Mouse (Mus musculus) heart, embryonic 14.5 days (tissue): ENCODE measurements around the gene Ints3. TPM values are rescaled to one million over a fixed set of nuclear protein-coding genes. Genes with fewer than 3 reads are reported as not detected.
"Not testable (repeated sequence)": the region's sequence is repeated elsewhere in the genome, so short reads cannot be mapped to it uniquely, and the experiment has no call there.

Experiments
- ATAC-seq: fragments of 200-750 bp; cut with Nextera tagmentation; 2 replicates; pipeline ENCODE4 v1.8.0; 2017; ENCODE audit warnings: low read depth, moderate TSS enrichment; ENCODE audit not compliant: insufficient number of reproducible peaks, insufficient read depth, low FRiP score
- H3K27ac ChIP-seq, 2 experiments: fragments of 200-500 bp in 1 of 2; fragments of 300-500 bp in 1 of 2; sonication (generic) in 1 of 2; replicated peaks in 1 of 2; 2 replicates each; pipeline ENCODE4 v1.5.1; 2012 to 2014; ENCODE audit warnings: low read depth in 2 of 2, low read length in 2 of 2, control low read depth in 1 of 2, mild to moderate bottlenecking in 1 of 2, mixed read lengths in 1 of 2; ENCODE audit not compliant: control insufficient read depth in 1 of 2, insufficient read depth in 1 of 2
- H3K27me3 ChIP-seq: fragments of 300-500 bp; sonication (generic); 2 replicates; pipeline ENCODE4 v1.6.1; 2014; ENCODE audit warnings: mild to moderate bottlenecking, low read length, control low read depth; ENCODE audit not compliant: control insufficient read depth, insufficient read depth
- H3K36me3 ChIP-seq: fragments of 300-500 bp; sonication (generic); 2 replicates; pipeline ENCODE4 v1.6.1; 2014; ENCODE audit warnings: mild to moderate bottlenecking, control low read depth, low read length, mixed read lengths; ENCODE audit not compliant: control insufficient read depth, insufficient read depth
- H3K4me1 ChIP-seq, 2 experiments: fragments of 200-500 bp in 1 of 2; fragments of 300-500 bp in 1 of 2; sonication (generic) in 1 of 2; 2 replicates each; pipeline ENCODE4 v1.6.1; 2012 to 2014; ENCODE audit warnings: low read length in 2 of 2, control low read depth in 1 of 2, mixed read lengths in 1 of 2; ENCODE audit not compliant: control insufficient read depth in 2 of 2, insufficient read depth in 2 of 2
- H3K4me2 ChIP-seq: fragments of 300-500 bp; sonication (generic); 2 replicates; pipeline ENCODE4 v1.6.1; 2014; ENCODE audit warnings: mild to moderate bottlenecking, low read length
- H3K4me3 ChIP-seq, 2 experiments: fragments of 200-500 bp in 1 of 2; fragments of 300-500 bp in 1 of 2; sonication (generic) in 1 of 2; 2 replicates each; pipeline ENCODE4 v1.5.1; 2012 to 2014; ENCODE audit warnings: low read length in 2 of 2, mild to moderate bottlenecking in 2 of 2, control low read depth in 1 of 2, low read depth in 1 of 2, moderate library complexity in 1 of 2; ENCODE audit not compliant: control insufficient read depth in 1 of 2, insufficient read depth in 1 of 2
- H3K9ac ChIP-seq: fragments of 300-500 bp; sonication (generic); 2 replicates; pipeline ENCODE4 v1.6.1; 2014; ENCODE audit warnings: mild to moderate bottlenecking, low read length
- H3K9me3 ChIP-seq: fragments of 300-500 bp; sonication (generic); 2 replicates; pipeline ENCODE4 v1.6.1; 2016; ENCODE audit warnings: low read length, control low read depth; ENCODE audit not compliant: control insufficient read depth
- WGBS: fragments of 180-500 bp; shearing (Covaris S2); extraction: QIAGEN DNeasy Blood & Tissue Kit; methylation state at CpG from one replicate; pipeline ENCODE4 v1.1.7; 2014; 5-methylcytosine and 5-hydroxymethylcytosine counted together
- polyA plus RNA-seq: library from polyadenylated mRNA; unstranded; fragments of >200 nt; fragmentation: Nextera tagmentation; extraction: Ambion mirVana; gene quantifications from 2 replicates; pipeline ENCODE4 v1.2.1, GENCODE M21; 2014

Gene Ints3
- polyA plus RNA-seq, 1 experiment from 2014 or later: 22.1 TPM

DNA sequence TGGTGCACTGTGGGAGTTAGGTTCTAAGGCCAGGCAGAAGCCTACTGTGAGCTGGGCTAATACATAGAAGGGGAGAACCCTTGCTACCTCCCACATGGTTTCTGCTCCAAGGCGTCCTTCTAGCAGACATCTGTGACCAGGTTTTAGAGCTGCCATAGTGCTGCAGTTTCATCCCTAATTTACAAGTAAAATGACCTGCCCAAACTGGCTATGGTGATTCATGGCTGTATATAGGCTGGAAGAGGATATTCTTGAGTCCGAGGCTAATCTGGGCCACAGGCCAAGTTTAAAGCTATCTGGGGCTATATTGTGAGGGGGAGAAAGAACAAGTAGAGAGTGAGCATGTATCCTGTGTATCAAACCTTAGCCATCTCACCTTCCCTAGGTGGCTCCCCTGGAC lies 64.4 kb downstream of the Ints3 start:
- 19% methylated on average over 2 of the region's 2 CpGs for WGBS
- Histone ChIP-seq H3K27me3 (no peaks in the 10 kb centered on the region), H3K4me2 (no peak overlapping the region), H3K4me3 (no peak overlapping the region), H3K36me3 (no peaks in the 10 kb centered on the region), H3K4me1 (no peaks in the 10 kb centered on the region), H3K9me3 (no peaks in the 10 kb centered on the region), H3K9ac (no peak overlapping the region), H3K27ac (no peak overlapping the region)
- ATAC-seq: no peak

DNA sequence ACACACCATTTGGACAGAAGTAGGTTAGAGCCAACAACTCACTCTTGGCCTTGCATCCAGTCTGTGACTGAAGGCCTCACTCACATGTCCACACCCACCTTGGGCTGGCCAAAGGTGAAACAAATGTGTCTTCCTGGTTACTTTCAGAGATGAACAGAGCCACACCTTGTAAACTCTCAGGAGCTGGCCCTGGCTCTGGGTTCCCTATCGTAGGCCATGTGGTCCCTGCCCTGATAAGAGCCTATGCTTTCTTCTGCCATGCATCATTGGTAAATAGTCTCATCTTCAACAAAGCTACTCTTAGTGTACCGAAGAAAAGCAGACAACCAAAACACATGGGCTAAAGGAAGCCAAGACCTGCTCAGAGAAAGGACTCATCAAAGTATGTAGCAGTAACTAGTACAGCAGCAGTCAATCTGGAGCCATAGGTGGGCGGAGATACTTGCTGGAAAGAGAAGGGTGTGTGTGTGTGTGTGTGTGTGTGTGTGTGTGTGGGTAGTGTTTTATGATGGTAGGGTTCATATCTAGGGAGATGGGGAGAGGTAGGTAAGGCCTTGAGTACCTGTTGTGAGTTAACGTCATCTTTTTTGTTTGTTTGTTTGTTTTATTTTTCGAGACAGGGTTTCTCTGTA lies 66.3 kb downstream of the Ints3 start:
- H3K27ac ChIP-seq: no peak overlapping the region
- H3K27me3 ChIP-seq: no peaks in the 10 kb centered on the region
- no peaks in the 10 kb centered on the region for H3K4me1 ChIP-seq
- H3K4me3 ChIP-seq: no peak overlapping the region
- peaks cover 3% of the 10 kb centered on the region; the same call in 1 of the 2 replicates for H3K36me3 ChIP-seq
- H3K9ac ChIP-seq: no peak overlapping the region
- ATAC-seq: no peak
- no peak overlapping the region for H3K4me2 ChIP-seq
- H3K9me3 ChIP-seq: no peaks in the 10 kb centered on the region
- WGBS: 82% methylated on average over 5 of the region's 5 CpGs

DNA sequence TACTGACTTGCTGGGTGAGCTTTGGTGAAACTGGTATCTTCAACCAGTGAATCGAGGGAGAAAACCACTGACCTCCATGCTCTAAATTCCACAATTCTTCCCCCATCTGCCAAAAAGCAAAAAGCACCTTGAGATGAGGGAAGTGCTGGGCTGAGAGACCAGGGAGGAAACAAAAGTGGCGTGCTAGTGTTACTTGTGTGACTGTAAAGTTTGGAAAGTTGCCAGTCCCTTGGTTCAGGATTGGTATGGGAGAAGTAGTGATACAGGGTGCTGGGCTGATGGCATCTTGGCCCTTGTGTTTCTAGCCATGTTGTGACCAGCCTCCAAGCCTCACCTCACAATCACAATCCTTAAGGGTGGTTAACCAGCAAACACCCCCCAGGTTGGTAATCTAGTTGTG lies 71.1 kb downstream of the Ints3 start:
- Histone ChIP-seq H3K9me3 (no peaks in the 10 kb centered on the region), H3K9ac (no peak overlapping the region), H3K4me1 (no peaks in the 10 kb centered on the region), H3K4me2 (no peak overlapping the region), H3K27me3 (no peaks in the 10 kb centered on the region), H3K4me3 (no peak overlapping the region), H3K36me3 (peaks cover 44% of the 10 kb centered on the region), H3K27ac (no peak overlapping the region)
- 64% methylated on average over 2 of the region's 2 CpGs for WGBS
- no peak for ATAC-seq

DNA sequence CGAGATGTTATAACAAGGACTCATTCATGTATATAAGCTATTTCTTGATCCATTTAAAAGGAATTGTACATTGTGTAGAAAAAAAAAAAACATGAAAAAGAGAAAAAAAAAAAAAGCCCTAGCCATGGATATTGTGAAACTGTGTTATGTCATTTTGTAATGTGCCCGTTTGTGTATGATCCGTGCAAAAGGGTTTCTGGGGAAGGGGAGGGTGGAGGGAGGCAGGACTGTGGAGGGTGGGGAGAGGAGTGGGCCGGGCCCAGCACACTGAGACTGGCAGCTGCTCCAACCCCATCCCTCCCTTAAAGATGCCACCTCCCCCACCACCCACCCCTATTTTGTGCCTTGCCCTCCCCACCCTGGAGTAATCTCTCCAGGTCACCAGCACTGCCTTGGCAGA lies 71.9 kb downstream of the Ints3 start:
- H3K4me2 ChIP-seq: no peak overlapping the region
- H3K27ac ChIP-seq: no peak overlapping the region
- no peak for ATAC-seq
- no peaks in the 10 kb centered on the region for H3K9me3 ChIP-seq
- H3K36me3 ChIP-seq: peaks cover 53% of the 10 kb centered on the region
- 86% methylated on average over 4 of the region's 4 CpGs for WGBS
- H3K4me1 ChIP-seq: no peaks in the 10 kb centered on the region
- H3K27me3 ChIP-seq: no peaks in the 10 kb centered on the region
- no peak overlapping the region for H3K9ac ChIP-seq
- H3K4me3 ChIP-seq: no peak overlapping the region

DNA sequence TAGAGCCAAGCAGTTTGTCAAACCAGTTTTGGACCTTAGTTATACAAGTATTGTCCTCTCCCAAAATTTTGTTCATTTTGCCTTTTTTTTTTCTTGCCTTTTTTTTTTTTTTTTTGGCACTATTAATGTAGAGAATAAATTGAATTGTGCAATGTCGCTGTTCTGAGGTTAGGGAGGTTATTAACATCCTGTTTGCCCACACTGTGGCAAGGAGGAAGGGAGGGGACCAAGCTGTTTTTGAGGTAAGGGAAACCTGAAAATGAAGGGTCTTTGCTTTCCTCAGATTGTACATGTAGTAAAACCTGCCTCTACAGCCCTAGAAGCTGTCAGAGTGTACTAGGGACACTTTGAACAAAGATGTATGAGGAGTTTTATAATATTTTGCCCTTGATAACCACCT lies 74.2 kb downstream of the Ints3 start:
- peaks cover 75% of the 10 kb centered on the region for H3K36me3 ChIP-seq
- no peak overlapping the region for H3K4me2 ChIP-seq
- no peak overlapping the region for H3K9ac ChIP-seq
- no peak overlapping the region for H3K4me3 ChIP-seq
- H3K9me3 ChIP-seq: no peaks in the 10 kb centered on the region
- 89% methylated on average over 1 of the region's 1 CpGs for WGBS
- no peak overlapping the region for H3K27ac ChIP-seq
- no peaks in the 10 kb centered on the region for H3K4me1 ChIP-seq
- H3K27me3 ChIP-seq: no peaks in the 10 kb centered on the region
- no peak for ATAC-seq

DNA sequence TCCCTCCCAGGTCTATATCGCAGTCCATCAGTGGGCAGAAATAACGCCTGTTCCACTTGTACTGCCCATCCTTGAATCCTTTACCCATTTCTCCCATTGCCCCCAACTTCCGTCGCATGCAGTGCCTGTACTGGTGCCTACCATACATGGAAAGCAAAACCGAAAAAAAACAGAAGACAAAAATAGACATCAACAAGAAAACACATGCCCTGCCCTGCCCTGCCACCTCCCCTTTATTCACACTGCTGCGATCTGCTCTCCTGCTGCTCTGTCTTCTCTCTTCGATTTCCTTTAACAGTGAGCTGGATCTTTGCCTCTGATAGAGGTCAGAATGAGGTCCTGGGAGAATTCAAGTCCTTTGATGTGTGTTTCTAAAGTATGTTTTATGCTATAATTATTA lies 75.5 kb downstream of the Ints3 start:
- Histone ChIP-seq H3K9me3 (no peaks in the 10 kb centered on the region), H3K4me2 (no peak overlapping the region), H3K36me3 (peaks cover 88% of the 10 kb centered on the region), H3K4me3 (no peak overlapping the region), H3K9ac (no peak overlapping the region), H3K4me1 (no peaks in the 10 kb centered on the region), H3K27me3 (no peaks in the 10 kb centered on the region), H3K27ac (no peak overlapping the region)
- ATAC-seq: no peak
- 71% methylated on average over 7 of the region's 7 CpGs for WGBS

DNA sequence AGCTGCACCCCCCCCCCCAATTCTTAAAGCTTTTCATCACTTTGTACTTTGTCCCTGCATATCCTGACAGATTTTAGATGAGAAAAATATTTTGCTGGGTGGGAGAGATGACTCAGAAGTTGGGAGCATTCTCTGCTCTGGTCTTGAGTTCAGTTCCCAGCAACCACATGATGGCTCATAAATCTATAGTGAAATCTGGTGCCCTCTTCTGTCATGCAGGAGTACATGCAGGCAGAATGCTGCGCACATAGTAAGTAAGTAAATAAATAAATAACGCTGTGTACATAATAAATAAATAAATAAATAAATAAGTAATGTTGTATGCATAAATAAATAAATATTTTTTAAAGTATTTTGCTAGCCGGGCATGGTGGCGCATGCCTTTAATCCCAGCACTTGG lies 85.6 kb downstream of the Ints3 start:
- Histone ChIP-seq H3K36me3 (peaks cover 62% of the 10 kb centered on the region), H3K27me3 (no peaks in the 10 kb centered on the region), H3K4me1 (no peaks in the 10 kb centered on the region), H3K4me2 (no peak overlapping the region), H3K27ac (no peak overlapping the region), H3K9me3 (no peaks in the 10 kb centered on the region), H3K9ac (no peak overlapping the region), H3K4me3 (no peak overlapping the region)
- whole genome bisulfite sequencing: 95% methylated on average over 4 of the region's 4 CpGs
- no peak for ATAC-seq

DNA sequence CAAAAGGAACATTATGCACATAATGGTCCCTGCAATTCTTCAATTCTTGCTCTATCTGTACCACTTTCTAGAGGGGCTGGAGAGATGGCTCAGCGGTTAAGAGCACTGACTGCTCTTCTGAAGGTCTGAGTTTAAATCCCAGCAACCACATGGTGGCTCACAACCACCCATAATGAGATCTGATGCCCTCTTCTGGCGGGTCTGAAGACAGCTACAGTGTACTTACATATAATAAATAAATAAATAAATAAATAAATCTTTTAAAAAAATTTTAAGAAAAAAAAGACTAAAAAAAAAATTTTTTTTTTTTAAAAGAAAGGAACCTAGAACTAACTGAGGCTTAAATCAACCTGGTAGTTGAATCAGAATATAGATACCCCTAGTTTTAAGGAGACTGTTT lies 90.6 kb downstream of the Ints3 start:
- not testable (repeated sequence) for H3K4me2 ChIP-seq, H3K27me3 ChIP-seq, H3K9ac ChIP-seq, H3K27ac ChIP-seq, H3K4me3 ChIP-seq, H3K9me3 ChIP-seq, ATAC-seq, H3K4me1 ChIP-seq
- WGBS: 75% methylated on average over 2 of the region's 2 CpGs
- H3K36me3 ChIP-seq: peaks cover 38% of the 10 kb centered on the region
